Mouse (Mus musculus) R1 (cell line): ENCODE data around the gene Mrpl51.

Source experiments
- DNase-seq: peaks from one replicate; pipeline ENCODE4 v3.0.0-alpha.2; 2018; ENCODE audit warnings: low read depth, low spot score

Gene Mrpl51

GRCm38 (mm10) chr6:125232045-125232437 is 40.4 kb downstream of the Mrpl51 start:
- peak; percentile 19 for DNase-seq

GRCm38 (mm10) chr6:125232516-125232915 is 40.9 kb downstream of the Mrpl51 start:
- DNase-seq, result no peak

GRCm38 (mm10) chr6:125233816-125234519 is 42.4 kb downstream of the Mrpl51 start:
- DNase-seq, result no peak

- no peak for DNase-seq
Observed at GRCm38 (mm10) chr6:125234520-125234828, 42.9 kb downstream of the Mrpl51 start.

- DNase-seq, result no peak
Observed at GRCm38 (mm10) chr6:125236341-125236740, 44.7 kb downstream of the Mrpl51 start.

GRCm38 (mm10) chr6:125236782-125237181 is 45.2 kb downstream of the Mrpl51 start, which contains the start of gene Cd27:
Gene Cd27 (minus strand): TSS chr6:125237010.
- no peak for DNase-seq

DNA sequence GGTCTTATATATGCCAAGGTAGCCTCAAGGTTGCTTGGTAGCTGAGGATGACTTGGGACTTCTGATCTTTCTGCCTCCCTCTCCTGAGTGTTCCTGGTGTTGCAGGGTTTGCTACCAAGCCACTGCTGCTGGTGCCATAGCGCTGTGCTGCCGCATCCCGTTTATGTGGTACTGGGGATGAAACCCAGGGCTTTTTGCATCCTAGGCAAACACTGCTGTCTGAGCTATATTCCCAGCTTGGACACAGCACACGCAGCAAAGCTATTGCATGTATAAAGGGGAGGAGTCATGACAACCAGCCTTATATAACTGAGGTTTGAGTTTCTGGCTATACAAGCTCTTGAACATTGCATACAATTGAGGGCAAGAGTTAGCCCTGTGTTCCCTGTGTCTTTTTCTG is 45.8 kb downstream of the Mrpl51 start:
- no peak for DNase-seq

GRCm38 (mm10) chr6:125238396-125238795 is 46.8 kb downstream of the Mrpl51 start:
- DNase-seq, result no peak

- no peak for DNase-seq
Observed at GRCm38 (mm10) chr6:125239547-125239946, 47.9 kb downstream of the Mrpl51 start.

GRCm38 (mm10) chr6:125240617-125241016 is 49.0 kb downstream of the Mrpl51 start:
- no peak for DNase-seq

- DNase-seq, result no peak
Observed at GRCm38 (mm10) chr6:125241566-125241965, 50.0 kb downstream of the Mrpl51 start.

GRCm38 (mm10) chr6:125244551-125244950 is 53.0 kb downstream of the Mrpl51 start:
- no peak for DNase-seq
